Mouse (Mus musculus) thymus, adult 2 months (tissue): ENCODE measurements around the gene Unc79. TPM values are rescaled to one million over a fixed set of nuclear protein-coding genes. Genes with fewer than 3 reads are reported as not detected.

Experiments
- DNase-seq: peaks from one replicate; pipeline ENCODE4 v3.0.0; 2021
- H3K27ac ChIP-seq: fragments of 200-500 bp; 2 replicates; pipeline ENCODE4 v1.5.1; 2012; ENCODE audit warnings: low read length, control low read depth; ENCODE audit not compliant: control insufficient read depth, insufficient read depth
- H3K27me3 ChIP-seq: fragments of 200-500 bp; 2 replicates; pipeline ENCODE4 v1.6.1; 2012; ENCODE audit warnings: mild to moderate bottlenecking, low read length, moderate library complexity, mixed read lengths; ENCODE audit not compliant: control insufficient read depth, insufficient read depth
- H3K36me3 ChIP-seq: fragments of 200-500 bp; 2 replicates; pipeline ENCODE4 v1.6.1; 2012; ENCODE audit warnings: mild to moderate bottlenecking, low read length, moderate library complexity; ENCODE audit not compliant: control insufficient read depth, insufficient read depth
- H3K4me1 ChIP-seq: fragments of 200-500 bp; replicated peaks from 2 replicates; pipeline ENCODE4 v1.6.1; 2012; ENCODE audit warnings: low read length; ENCODE audit not compliant: control insufficient read depth, insufficient read depth
- H3K4me3 ChIP-seq: fragments of 200-500 bp; 2 replicates; pipeline ENCODE4 v1.5.1; 2012; ENCODE audit warnings: mild to moderate bottlenecking, low read length, control low read depth, moderate library complexity; ENCODE audit not compliant: control insufficient read depth, insufficient read depth
- CTCF ChIP-seq: fragments of 200-500 bp; IDR thresholded peaks from 2 replicates; pipeline ENCODE4 v1.5.1; 2012; ENCODE audit warnings: mild to moderate bottlenecking, control low read depth, low read length, moderate library complexity, borderline replicate concordance; ENCODE audit not compliant: control insufficient read depth, poor library complexity, insufficient read depth; ENCODE audit errors: extremely low read depth
- POLR2A ChIP-seq: fragments of 200-500 bp; IDR thresholded peaks from 2 replicates; pipeline ENCODE4 v1.6.1; 2012; ENCODE audit warnings: mild to moderate bottlenecking, low read length, control low read depth, moderate library complexity; ENCODE audit not compliant: control insufficient read depth, poor library complexity, insufficient read depth; ENCODE audit errors: extremely low read depth
- WGBS: fragments of 180-500 bp; shearing (Covaris S2); methylation state at CpG from one replicate; pipeline ENCODE4 v1.1.7; 2018; 5-methylcytosine and 5-hydroxymethylcytosine counted together
- polyA plus RNA-seq: library from polyadenylated mRNA; depleted of rRNA; stranded (reverse); fragments of >200 nt; gene quantifications from 2 replicates; pipeline ENCODE4 v1.2.3, GENCODE M21; 2012

The Unc79 gene
- polyA plus RNA-seq, 1 experiment = 1.1 TPM

- Histone ChIP-seq H3K36me3 (no peaks in the 10 kb centered on the region), H3K27me3 (no peaks in the 10 kb centered on the region), H3K4me1 (no peaks in the 10 kb centered on the region), H3K4me3 (no peak overlapping the region), H3K27ac (no peak overlapping the region)
- DNase-seq = no peak
- no peak for TF ChIP-seq CTCF
- no peak for TF ChIP-seq POLR2A
- WGBS = 96% methylated on average over 7 of the region's 7 CpGs
These were observed 17.9 kb upstream of the Unc79 start for GRCm38 (mm10) chr12:102930789-102931188.

- WGBS = 59% methylated on average over 1 of the region's 1 CpGs
- no peak for TF ChIP-seq CTCF
- TF ChIP-seq POLR2A = no peak
- DNase-seq = no peak
- no peak overlapping the region for H3K27ac ChIP-seq
- no peaks in the 10 kb centered on the region for H3K36me3 ChIP-seq
- no peaks in the 10 kb centered on the region for H3K4me1 ChIP-seq
- H3K4me3 ChIP-seq = no peak overlapping the region
- H3K27me3 ChIP-seq = no peaks in the 10 kb centered on the region
These were observed 12.8 kb upstream of the Unc79 start for GRCm38 (mm10) chr12:102935892-102936291.

- TF ChIP-seq CTCF (no peak), POLR2A (no peak)
- H3K36me3 ChIP-seq = no peaks in the 10 kb centered on the region
- H3K4me3 ChIP-seq = no peak overlapping the region
- WGBS = 45% methylated on average over 1 of the region's 1 CpGs
- no peaks in the 10 kb centered on the region for H3K4me1 ChIP-seq
- H3K27me3 ChIP-seq = peaks cover 3% of the 10 kb centered on the region; the same call in 1 of the 2 replicates
- H3K27ac ChIP-seq = no peak overlapping the region
- no peak for DNase-seq
These were observed 3.1 kb upstream of the Unc79 start for GRCm38 (mm10) chr12:102945571-102945970.

- H3K4me3 ChIP-seq = no peak overlapping the region
- H3K4me1 ChIP-seq = no peaks in the 10 kb centered on the region
- no peak overlapping the region for H3K27ac ChIP-seq
- TF ChIP-seq POLR2A (no peak), CTCF (no peak)
- no peaks in the 10 kb centered on the region for H3K36me3 ChIP-seq
- 30% methylated on average over 10 of the region's 10 CpGs for WGBS
- no peak for DNase-seq
- H3K27me3 ChIP-seq = peaks cover 3% of the 10 kb centered on the region; the same call in 1 of the 2 replicates
These were observed 833 bp upstream of the Unc79 start for GRCm38 (mm10) chr12:102947826-102948225.

- TF ChIP-seq POLR2A (no peak), CTCF (no peak)
- H3K27ac ChIP-seq = no peak overlapping the region
- 2% methylated on average over 42 of the region's 42 CpGs for WGBS
- H3K27me3 ChIP-seq = peaks cover 3% of the 10 kb centered on the region; the same call in 1 of the 2 replicates
- no peaks in the 10 kb centered on the region for H3K36me3 ChIP-seq
- peak; percentile 4 for DNase-seq
- H3K4me1 ChIP-seq = no peaks in the 10 kb centered on the region
- no peak overlapping the region for H3K4me3 ChIP-seq
These were observed 943 bp downstream of the Unc79 start for GRCm38 (mm10) chr12:102949395-102950208.

GRCm38 (mm10) chr12:102960051-102960775, 11.6 kb downstream of the Unc79 start:
- no peak for DNase-seq
- no peaks in the 10 kb centered on the region for H3K4me1 ChIP-seq
- H3K36me3 ChIP-seq = no peaks in the 10 kb centered on the region
- H3K27me3 ChIP-seq = no peaks in the 10 kb centered on the region
- TF ChIP-seq POLR2A = no peak
- H3K27ac ChIP-seq = no peak overlapping the region
- no peak overlapping the region for H3K4me3 ChIP-seq
- WGBS = 94% methylated on average over 7 of the region's 7 CpGs
